Mouse (Mus musculus) mammary gland, adult 2 months (tissue): ENCODE results near the gene Ccdc136. TPM values are rescaled to one million over a fixed set of nuclear protein-coding genes. Genes with fewer than 3 reads are reported as not detected.

Experiments used
- polyA plus RNA-seq: library from polyadenylated mRNA; depleted of rRNA; stranded (reverse); fragments of >200 nt; gene quantifications from 2 replicates; pipeline ENCODE4 v1.2.3, GENCODE M21; 2012; ENCODE audit warnings: low replicate concordance; rRNA removed

Gene Ccdc136
- 1.0 and 7.7 TPM in 2 replicates for polyA plus RNA-seq

DNA sequence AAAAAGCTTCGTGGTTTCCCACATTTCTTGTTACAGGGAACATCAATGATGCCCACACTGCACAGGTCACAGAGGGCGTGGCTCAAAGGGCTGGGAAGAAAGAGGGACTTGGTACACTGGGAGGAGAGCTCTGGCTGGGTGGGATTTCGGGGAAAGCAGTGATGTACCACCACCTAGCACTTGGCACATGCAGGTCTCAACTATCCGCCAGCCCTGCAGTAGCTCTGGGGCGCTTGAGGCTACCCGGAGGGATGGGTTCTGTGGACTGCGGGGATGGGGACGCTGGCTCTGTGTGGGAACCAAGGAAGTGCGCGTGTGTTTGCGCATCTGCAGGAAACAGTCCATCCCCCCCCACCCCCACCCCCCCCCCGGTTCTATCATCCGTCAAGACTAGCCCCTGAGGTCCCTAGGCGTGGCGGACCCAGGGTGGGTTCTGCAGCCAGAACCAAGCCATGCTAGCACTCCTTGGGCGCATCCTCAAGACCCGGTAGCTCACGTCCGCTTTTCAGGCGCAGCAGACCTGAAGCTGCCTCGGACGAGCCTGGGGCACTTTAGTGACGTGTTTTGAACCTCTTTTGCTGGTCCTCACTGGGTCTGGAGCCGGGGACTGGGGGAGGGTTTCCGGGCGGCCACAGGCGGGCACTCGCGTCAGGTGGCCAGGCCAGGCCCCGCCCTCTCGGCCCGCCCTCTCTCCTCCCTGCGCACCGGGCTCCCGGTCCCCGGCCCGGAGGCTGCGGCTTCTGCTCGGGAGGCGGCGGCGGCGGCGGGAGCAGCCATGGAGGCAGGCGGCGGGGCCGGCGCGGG, at the start of gene Ccdc136:
Ccdc136 (plus strand) TSS at position 400 of the 804 bp plus-strand sequence.

DNA sequence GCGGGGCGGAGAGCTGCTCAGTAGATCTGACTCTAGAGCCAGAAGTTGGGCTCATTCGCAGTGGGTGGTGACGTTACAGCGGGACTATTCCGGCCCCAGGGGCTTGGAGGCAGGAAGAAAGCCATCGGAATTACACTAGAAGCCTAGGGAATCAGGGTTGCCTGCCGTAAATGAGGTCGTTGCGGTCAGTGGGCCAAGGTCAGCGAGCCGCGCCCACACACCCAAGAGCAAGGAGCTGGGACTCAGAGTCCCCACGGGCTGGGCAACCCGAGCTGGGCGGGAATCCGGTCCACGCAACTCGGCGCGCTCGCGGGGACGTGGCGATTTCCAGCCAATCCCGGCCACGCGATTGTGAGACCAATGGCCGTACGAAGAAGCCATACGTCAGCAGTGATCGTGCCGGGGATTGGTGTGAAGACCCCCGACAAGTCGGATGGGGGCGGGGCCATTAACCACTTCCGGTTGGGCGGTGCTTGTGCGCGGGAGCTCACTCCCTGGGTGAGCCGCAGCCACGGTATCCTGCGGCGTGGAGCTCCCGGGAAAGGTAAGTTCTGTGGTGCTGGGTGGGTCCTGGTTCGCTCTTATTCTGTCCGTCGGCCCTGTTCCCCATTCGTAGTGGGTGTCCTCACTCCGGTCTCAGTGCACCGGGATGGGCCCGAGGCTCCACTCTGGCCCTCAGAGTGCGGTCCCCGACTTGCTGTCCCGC, 48.3 kb upstream of the Ccdc136 start, which contains the start of gene Calu:
Calu (plus strand) TSS at position 405 of the 706 bp plus-strand sequence.

DNA sequence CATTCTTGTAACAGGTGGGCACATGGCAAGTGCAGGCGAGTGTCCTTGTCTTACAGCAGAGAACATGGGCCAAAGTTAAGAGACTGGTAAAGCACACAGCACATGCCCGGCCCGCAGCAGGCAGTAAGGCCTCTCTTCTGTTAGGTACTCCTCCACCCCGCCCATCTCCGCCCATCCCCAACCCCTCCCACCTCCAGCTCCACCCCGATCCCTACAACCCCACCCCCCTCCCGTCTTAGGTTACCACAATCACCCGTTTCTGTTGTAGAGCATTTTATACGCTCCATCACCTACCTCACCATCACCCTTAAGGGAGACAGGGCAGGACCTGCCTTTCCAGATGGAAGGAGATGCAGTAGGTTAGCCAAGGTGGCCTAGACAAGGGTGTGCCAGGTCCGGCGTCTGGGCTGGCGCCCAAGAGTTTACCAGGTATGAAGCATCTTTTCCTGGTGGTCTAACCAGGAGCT, 8.0 kb upstream of the Ccdc136 start, which contains the start of gene Opn1sw:
Opn1sw (minus strand) TSS at position 417 of the 467 bp plus-strand sequence.

DNA sequence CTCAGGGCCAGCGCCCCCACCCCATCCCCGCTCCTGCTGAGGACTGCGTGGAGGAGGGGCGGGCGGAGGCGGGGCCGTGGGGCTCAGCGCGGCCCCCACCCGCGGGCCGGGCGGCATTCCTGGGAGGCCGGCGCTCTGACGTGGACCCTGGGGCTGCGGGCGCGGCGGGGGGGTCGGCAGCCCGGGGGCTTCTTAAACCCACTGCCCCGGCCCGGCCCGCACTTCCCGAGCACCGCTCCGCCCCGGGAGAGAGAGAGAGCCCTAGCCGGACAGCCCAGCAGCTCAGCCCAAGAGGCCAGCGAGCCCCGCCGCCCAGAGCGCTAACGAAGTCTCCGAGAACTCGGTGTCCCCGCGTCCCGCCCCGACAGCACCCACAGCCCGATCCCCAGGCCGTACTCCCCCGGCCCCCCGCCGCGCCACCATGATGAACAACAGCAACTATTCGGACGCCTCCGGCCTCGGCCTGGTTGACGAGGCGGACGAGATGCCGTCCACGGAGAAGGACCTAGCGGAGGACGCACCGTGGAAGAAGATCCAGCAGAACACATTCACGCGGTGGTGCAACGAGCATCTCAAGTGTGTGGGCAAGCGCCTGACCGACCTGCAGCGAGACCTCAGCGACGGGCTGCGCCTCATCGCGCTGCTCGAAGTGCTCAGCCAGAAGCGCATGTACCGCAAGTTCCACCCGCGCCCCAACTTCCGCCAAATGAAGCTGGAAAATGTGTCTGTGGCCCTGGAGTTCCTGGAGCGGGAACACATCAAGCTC, 37.1 kb downstream of the Ccdc136 start, which contains the start of gene Flnc:
Flnc (plus strand) TSS at position 219 of the 766 bp plus-strand sequence.

DNA sequence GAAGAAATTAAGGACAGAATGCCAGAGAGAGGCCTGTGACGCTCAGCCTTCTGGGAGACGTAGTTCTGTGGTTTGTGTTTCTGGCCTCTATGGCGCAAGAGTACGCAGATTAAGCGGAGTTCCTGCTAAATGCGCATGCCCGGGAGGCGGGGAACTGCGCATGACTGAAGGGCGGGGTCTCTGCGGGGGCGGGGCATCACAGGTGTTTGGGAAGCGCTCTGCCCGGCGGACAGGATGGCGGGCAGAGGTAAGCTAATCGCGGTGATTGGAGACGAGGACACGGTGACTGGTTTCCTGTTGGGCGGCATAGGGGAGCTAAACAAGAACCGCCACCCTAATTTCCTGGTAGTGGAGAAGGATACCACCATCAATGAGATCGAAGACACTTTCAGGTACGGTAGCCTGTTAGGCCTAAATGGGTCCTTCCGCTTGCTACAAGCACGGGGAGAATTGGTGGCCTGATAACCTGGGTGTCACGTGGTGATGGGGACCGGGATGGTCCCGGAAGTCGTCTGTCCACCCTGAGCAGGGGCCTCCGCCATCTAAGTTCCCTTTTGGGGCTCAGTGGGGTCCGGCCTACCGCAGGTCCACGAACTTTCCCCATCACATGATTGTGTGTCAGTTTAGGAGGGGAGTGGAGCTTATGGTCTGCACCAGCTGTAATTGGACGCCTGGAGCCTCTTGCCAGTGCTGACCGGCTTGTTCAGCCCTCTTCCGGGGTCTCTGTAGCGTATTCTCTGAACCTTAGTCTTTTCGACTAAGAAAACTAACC, 71.7 kb downstream of the Ccdc136 start, which contains the start of gene Atp6v1f:
Atp6v1f (plus strand) TSS at position 136 of the 772 bp plus-strand sequence.

DNA sequence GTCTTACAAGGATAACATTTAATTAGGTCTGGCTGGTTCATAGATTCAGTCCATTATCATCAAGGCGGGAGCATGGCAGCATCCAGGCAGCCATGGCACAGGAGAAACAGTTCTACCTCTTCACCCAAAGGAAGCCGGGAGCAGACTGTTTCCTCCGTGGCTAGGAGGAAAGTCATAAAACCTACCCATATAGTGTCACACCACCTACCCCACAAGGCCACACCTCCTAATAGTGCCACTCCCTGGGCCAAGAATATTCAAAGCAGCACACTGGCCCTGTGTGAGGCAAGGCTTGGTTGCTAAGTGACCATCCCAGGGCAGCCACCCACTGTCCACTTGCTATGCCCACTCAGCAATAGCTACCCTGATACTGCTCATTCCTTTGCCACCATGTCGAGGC, 75.0 kb downstream of the Ccdc136 start, which contains the start of gene Atp6v1fnb:
Atp6v1fnb (plus strand) TSS at position 301 of the 400 bp plus-strand sequence.

Other genes starting within 250 kb of the Ccdc136 start
- gene Rbm28, start 231.3 kb upstream of the Ccdc136 start, polyA plus RNA-seq: 4.1 and 8.3 TPM in 2 replicates
- 2.6 and 4.5 TPM in 2 replicates for gene Prrt4, start 216.7 kb upstream of the Ccdc136 start, polyA plus RNA-seq
- 90.2 and 106 TPM in 2 replicates for gene Impdh1, start 179.9 kb upstream of the Ccdc136 start, polyA plus RNA-seq
- 18.5 and 22.5 TPM in 2 replicates for gene Hilpda, start 123.8 kb upstream of the Ccdc136 start, polyA plus RNA-seq
- gene Fam71f2, start 116.7 kb upstream of the Ccdc136 start, polyA plus RNA-seq: 0.72 and 1.4 TPM in 2 replicates
- gene Fam71f1, start 77.2 kb upstream of the Ccdc136 start, polyA plus RNA-seq: not detected in 2 replicates
- 37.9 and 99.2 TPM in 2 replicates for gene Calu, start 48.2 kb upstream of the Ccdc136 start, polyA plus RNA-seq
- 0.23 TPM in 1 of 2 replicates, not detected in the other for gene Opn1sw, start 7.8 kb upstream of the Ccdc136 start, polyA plus RNA-seq
- 7.2 and 24.8 TPM in 2 replicates for gene Flnc, start 36.9 kb downstream of the Ccdc136 start, polyA plus RNA-seq
- 294 and 350 TPM in 2 replicates for gene Atp6v1f, start 71.4 kb downstream of the Ccdc136 start, polyA plus RNA-seq
- not detected in 2 replicates for gene Atp6v1fnb, start 75.1 kb downstream of the Ccdc136 start, polyA plus RNA-seq
- 12.5 and 14.3 TPM in 2 replicates for gene Kcp, start 111.6 kb downstream of the Ccdc136 start, polyA plus RNA-seq
- 43.6 and 84.5 TPM in 2 replicates for gene Irf5, start 130.3 kb downstream of the Ccdc136 start, polyA plus RNA-seq
- 39.4 and 50.6 TPM in 2 replicates for gene Tnpo3, start 213.6 kb downstream of the Ccdc136 start, polyA plus RNA-seq